Mouse (Mus musculus): ENCODE results near the gene Eya4. TPM values are rescaled to one million over a fixed set of nuclear protein-coding genes. Genes with fewer than 3 reads are reported as not detected.
A peak's percentile ranks its signal among the peaks of the same experiment; 100 is the strongest.

Eya4 gene
- polyA plus RNA-seq (2016; fragmentation: Nextera tagmentation; extraction: Ambion mirVana): 15.4 and 17.9 TPM in 2 replicates

- Histone ChIP-seq H3K36me3 (no peaks in the 10 kb centered on the region), H3K4me2 (replicated peaks) (peak within 1 kb of the TSS; percentile 67), H3K27ac (peak within 1 kb of the TSS; percentile 93), H3K4me1 (peaks cover 8% of the 10 kb centered on the region; the same call in 1 of the 2 replicates), H3K9me3 (no peaks in the 10 kb centered on the region), H3K27me3 (no peaks in the 10 kb centered on the region), H3K4me3 (peak within 1 kb of the TSS; percentile 69), H3K9ac (peak within 1 kb of the TSS; percentile 85)
- WGBS: under 1% methylated on average over 65 of the region's 79 CpGs
- ATAC-seq (ENCODE audit: insufficient number of reproducible peaks, insufficient read depth, low FRiP score, low TSS enrichment): peak; percentile 70
These were observed at the start of gene Eya4 for GRCm38 (mm10) chr10:23350011-23350911. Gene Eya4 (minus strand): TSS chr10:23350786.

- no peaks in the 10 kb centered on the region for H3K4me1 ChIP-seq
- no peak overlapping the region for H3K4me2 ChIP-seq (replicated peaks)
- no peaks in the 10 kb centered on the region for H3K36me3 ChIP-seq
- no peak overlapping the region for H3K27ac ChIP-seq
- 80% methylated on average over 3 of the region's 3 CpGs for WGBS
- no peak overlapping the region for H3K9ac ChIP-seq
- H3K27me3 ChIP-seq: no peaks in the 10 kb centered on the region
- no peaks in the 10 kb centered on the region for H3K9me3 ChIP-seq
- H3K4me3 ChIP-seq: no peak overlapping the region
- no peak for ATAC-seq (ENCODE audit: insufficient number of reproducible peaks, insufficient read depth, low FRiP score, low TSS enrichment)
These were observed 44.8 kb upstream of the Eya4 start for GRCm38 (mm10) chr10:23395399-23395798.

GRCm38 (mm10) chr10:23394556-23395245 is 44.1 kb upstream of the Eya4 start:
- H3K27ac ChIP-seq: no peak overlapping the region
- no peak overlapping the region for H3K4me3 ChIP-seq
- H3K4me1 ChIP-seq: no peaks in the 10 kb centered on the region
- H3K4me2 ChIP-seq (replicated peaks): no peak overlapping the region
- H3K36me3 ChIP-seq: no peaks in the 10 kb centered on the region
- H3K9me3 ChIP-seq: no peaks in the 10 kb centered on the region
- no peaks in the 10 kb centered on the region for H3K27me3 ChIP-seq
- no peak overlapping the region for H3K9ac ChIP-seq
- 88% methylated on average over 11 of the region's 11 CpGs for WGBS
- ATAC-seq (ENCODE audit: insufficient number of reproducible peaks, insufficient read depth, low FRiP score, low TSS enrichment): no peak

- no peak overlapping the region for H3K4me2 ChIP-seq (replicated peaks)
- H3K27me3 ChIP-seq: no peaks in the 10 kb centered on the region
- H3K9me3 ChIP-seq: no peaks in the 10 kb centered on the region
- H3K4me3 ChIP-seq: no peak overlapping the region
- no peak for ATAC-seq (ENCODE audit: insufficient number of reproducible peaks, insufficient read depth, low FRiP score, low TSS enrichment)
- no peaks in the 10 kb centered on the region for H3K36me3 ChIP-seq
- no peaks in the 10 kb centered on the region for H3K4me1 ChIP-seq
- no peak overlapping the region for H3K27ac ChIP-seq
- H3K9ac ChIP-seq: no peak overlapping the region
- WGBS: 55% methylated on average over 6 of the region's 6 CpGs
These were observed 43.6 kb upstream of the Eya4 start for GRCm38 (mm10) chr10:23394152-23394551.

GRCm38 (mm10) chr10:23363866-23364265 is 13.3 kb upstream of the Eya4 start:
- 83% methylated on average over 6 of the region's 6 CpGs for WGBS
- no peak for ATAC-seq (ENCODE audit: insufficient number of reproducible peaks, insufficient read depth, low FRiP score, low TSS enrichment)
- H3K27me3 ChIP-seq: no peaks in the 10 kb centered on the region

GRCm38 (mm10) chr10:23349392-23350010 is 1.1 kb downstream of the Eya4 start:
- Histone ChIP-seq H3K9me3 (no peaks in the 10 kb centered on the region), H3K4me1 (peaks cover 7% of the 10 kb centered on the region; the same call in 1 of the 2 replicates), H3K27ac (peak overlapping the region; percentile 93), H3K4me3 (peak overlapping the region; percentile 69), H3K4me2 (replicated peaks) (peak overlapping the region; percentile 67), H3K27me3 (no peaks in the 10 kb centered on the region), H3K9ac (peak overlapping the region; percentile 85), H3K36me3 (no peaks in the 10 kb centered on the region)
- ATAC-seq (ENCODE audit: insufficient number of reproducible peaks, insufficient read depth, low FRiP score, low TSS enrichment): peak; percentile 53; the same call in 1 of the 2 replicates
- under 1% methylated on average over 32 of the region's 33 CpGs for WGBS

More at GRCm38 (mm10) chr10:23363866-23364265, 13.3 kb upstream of the Eya4 start:
- Histone ChIP-seq H3K27ac (no peak overlapping the region), H3K36me3 (no peaks in the 10 kb centered on the region), H3K4me1 (no peaks in the 10 kb centered on the region), H3K4me2 (replicated peaks) (no peak overlapping the region), H3K4me3 (no peak overlapping the region), H3K9ac (no peak overlapping the region), H3K9me3 (no peaks in the 10 kb centered on the region)

- ATAC-seq (ENCODE audit: insufficient number of reproducible peaks, insufficient read depth, low FRiP score, low TSS enrichment): no peak
These were observed 1.6 kb downstream of the Eya4 start for GRCm38 (mm10) chr10:23348893-23349391.

GRCm38 (mm10) chr10:23348101-23348892 is 2.3 kb downstream of the Eya4 start:
- no peak for ATAC-seq (ENCODE audit: insufficient number of reproducible peaks, insufficient read depth, low FRiP score, low TSS enrichment)
- Histone ChIP-seq H3K27ac (peak overlapping the region; percentile 93), H3K4me3 (peak overlapping the region; percentile 69), H3K4me1 (peaks cover 7% of the 10 kb centered on the region; the same call in 1 of the 2 replicates), H3K27me3 (no peaks in the 10 kb centered on the region), H3K4me2 (replicated peaks) (peak overlapping the region; percentile 67), H3K9ac (peak overlapping the region; percentile 85), H3K9me3 (no peaks in the 10 kb centered on the region), H3K36me3 (no peaks in the 10 kb centered on the region)
- under 1% methylated on average over 34 of the region's 34 CpGs for WGBS

More at GRCm38 (mm10) chr10:23348893-23349391, 1.6 kb downstream of the Eya4 start:
- H3K4me1 ChIP-seq: peaks cover 7% of the 10 kb centered on the region; the same call in 1 of the 2 replicates
- no peaks in the 10 kb centered on the region for H3K36me3 ChIP-seq
- under 1% methylated on average over 22 of the region's 22 CpGs for WGBS
- peak overlapping the region; percentile 69 for H3K4me3 ChIP-seq
- peak overlapping the region; percentile 85 for H3K9ac ChIP-seq
- H3K9me3 ChIP-seq: no peaks in the 10 kb centered on the region
- peak overlapping the region; percentile 67 for H3K4me2 ChIP-seq (replicated peaks)
- H3K27ac ChIP-seq: peak overlapping the region; percentile 93
- H3K27me3 ChIP-seq: no peaks in the 10 kb centered on the region

GRCm38 (mm10) chr10:23337250-23337649 is 13.3 kb downstream of the Eya4 start:
- Histone ChIP-seq H3K27ac (no peak overlapping the region), H3K9ac (no peak overlapping the region), H3K4me2 (replicated peaks) (no peak overlapping the region), H3K4me3 (no peak overlapping the region), H3K27me3 (no peaks in the 10 kb centered on the region), H3K9me3 (no peaks in the 10 kb centered on the region), H3K36me3 (no peaks in the 10 kb centered on the region), H3K4me1 (peaks cover 9% of the 10 kb centered on the region)
- ATAC-seq (ENCODE audit: insufficient number of reproducible peaks, insufficient read depth, low FRiP score, low TSS enrichment): no peak
- WGBS: 52% methylated on average over 1 of the region's 1 CpGs

GRCm38 (mm10) chr10:23332768-23333167 is 17.8 kb downstream of the Eya4 start:
- Histone ChIP-seq H3K27me3 (no peaks in the 10 kb centered on the region), H3K4me1 (peaks cover 6% of the 10 kb centered on the region), H3K27ac (no peak overlapping the region), H3K4me3 (no peak overlapping the region), H3K9ac (no peak overlapping the region), H3K9me3 (no peaks in the 10 kb centered on the region), H3K36me3 (no peaks in the 10 kb centered on the region), H3K4me2 (replicated peaks) (no peak overlapping the region)
- no peak for ATAC-seq (ENCODE audit: insufficient number of reproducible peaks, insufficient read depth, low FRiP score, low TSS enrichment)
- WGBS: 46% methylated on average over 5 of the region's 5 CpGs

- Histone ChIP-seq H3K27ac (no peak overlapping the region), H3K4me3 (no peak overlapping the region), H3K4me2 (replicated peaks) (no peak overlapping the region), H3K9ac (no peak overlapping the region), H3K9me3 (no peaks in the 10 kb centered on the region), H3K27me3 (no peaks in the 10 kb centered on the region), H3K36me3 (no peaks in the 10 kb centered on the region), H3K4me1 (no peaks in the 10 kb centered on the region)
- 91% methylated on average over 6 of the region's 6 CpGs for WGBS
- ATAC-seq (ENCODE audit: insufficient number of reproducible peaks, insufficient read depth, low FRiP score, low TSS enrichment): no peak
These were observed 22.9 kb downstream of the Eya4 start for GRCm38 (mm10) chr10:23327651-23328050.

Measured in embryonic facial prominence, embryonic 12.5 days (tissue).